Mouse (Mus musculus): ENCODE results near the gene Cul9.

Gene Cul9

GRCm38 (mm10) chr17:46453302-46453948 lies 92.8 kb downstream of the Cul9 start:
- no peak for DNase-seq (ENCODE audit: low spot score in 2 of 2)

- no peak for DNase-seq (ENCODE audit: low spot score in 2 of 2)
These were observed 93.5 kb downstream of the Cul9 start for GRCm38 (mm10) chr17:46452683-46453082.
